Mouse (Mus musculus) lung, postnatal 36 days (tissue): ENCODE data around the gene Gpr37l1.

Experiments
- DNase-seq: peaks from one replicate; pipeline ENCODE4 v3.0.0; 2022; ENCODE audit warnings: mixed read lengths

Gpr37l1 gene

GRCm38 (mm10) chr1:135146946-135147701 lies 20.4 kb downstream of the Gpr37l1 start:
- DNase-seq: peak; percentile 95

- peak; percentile 89 for DNase-seq
These were observed 21.2 kb downstream of the Gpr37l1 start, which contains the start of gene Arl8a for GRCm38 (mm10) chr1:135146077-135146945. Arl8a (plus strand) TSS chr1:135146824.

DNA sequence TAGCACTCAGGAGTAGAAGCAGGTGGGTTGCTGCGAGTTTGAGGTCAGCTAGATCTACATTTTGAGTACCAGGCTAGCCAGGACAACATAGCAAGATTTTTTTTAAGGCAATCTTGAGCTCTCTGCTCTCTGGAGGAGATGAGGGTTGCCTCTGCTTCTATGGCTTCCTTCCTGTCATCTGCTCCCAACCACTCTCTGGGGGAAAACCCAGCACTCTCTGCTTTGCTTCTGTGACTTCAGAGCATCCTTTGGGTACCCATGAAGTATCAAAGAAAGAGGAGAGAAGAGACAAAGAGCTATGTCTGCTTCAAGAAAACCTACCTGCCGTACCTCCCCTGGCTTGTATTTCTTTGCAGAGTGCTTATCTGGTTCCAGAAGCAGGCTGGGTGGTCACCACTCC lies 23.5 kb downstream of the Gpr37l1 start:
- DNase-seq: no peak

- no peak for DNase-seq
These were observed 25.0 kb downstream of the Gpr37l1 start for GRCm38 (mm10) chr1:135142452-135142851.

DNA sequence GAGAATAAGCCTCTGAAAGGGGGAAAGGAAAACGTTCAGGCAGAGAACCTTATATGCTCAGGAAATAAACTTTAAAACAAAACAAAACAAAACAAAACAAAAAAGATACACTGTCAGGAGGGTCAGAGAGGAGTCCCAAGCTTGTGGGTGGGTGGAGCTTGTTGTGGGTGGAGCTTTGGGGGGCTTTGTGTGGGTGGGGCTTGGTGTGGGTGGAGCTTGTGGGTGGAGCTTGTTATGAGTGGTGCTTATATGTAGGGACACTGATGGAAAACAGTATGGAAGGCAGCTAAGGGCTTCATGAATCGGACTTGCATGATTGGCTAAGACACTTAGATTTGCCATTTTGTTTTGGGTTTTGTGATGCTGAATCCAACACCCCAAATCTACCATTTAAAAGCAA lies 27.6 kb downstream of the Gpr37l1 start:
- DNase-seq: no peak

DNA sequence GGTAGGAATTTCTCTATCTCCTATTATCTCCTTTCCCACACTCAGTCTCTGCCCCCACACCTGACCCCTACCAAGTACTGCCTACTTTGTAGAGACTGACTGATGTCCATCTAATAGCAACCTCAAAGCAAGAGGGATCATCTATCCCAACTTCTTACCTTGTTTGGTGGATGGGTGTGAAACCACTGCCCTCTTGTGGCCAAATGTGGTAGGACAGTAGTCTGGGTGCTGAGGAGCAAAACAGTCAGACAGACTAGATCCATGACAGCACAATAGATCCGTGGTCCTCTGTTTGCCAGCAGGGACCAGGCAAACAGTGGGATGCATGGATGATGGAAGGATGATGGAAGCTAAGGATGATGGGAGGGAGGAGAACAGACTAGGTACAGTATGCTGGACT lies 31.0 kb downstream of the Gpr37l1 start:
- peak; percentile 81 for DNase-seq

GRCm38 (mm10) chr1:135135111-135135787 lies 32.2 kb downstream of the Gpr37l1 start:
- DNase-seq: no peak

GRCm38 (mm10) chr1:135133678-135134435 lies 33.6 kb downstream of the Gpr37l1 start:
- no peak for DNase-seq

- DNase-seq: no peak
These were observed 34.5 kb downstream of the Gpr37l1 start for GRCm38 (mm10) chr1:135132893-135133369.

- peak; percentile 90 for DNase-seq
These were observed 35.0 kb downstream of the Gpr37l1 start, which contains the start of gene Ptpn7 for GRCm38 (mm10) chr1:135132473-135132872. Ptpn7 (plus strand) TSS chr1:135132700.

DNA sequence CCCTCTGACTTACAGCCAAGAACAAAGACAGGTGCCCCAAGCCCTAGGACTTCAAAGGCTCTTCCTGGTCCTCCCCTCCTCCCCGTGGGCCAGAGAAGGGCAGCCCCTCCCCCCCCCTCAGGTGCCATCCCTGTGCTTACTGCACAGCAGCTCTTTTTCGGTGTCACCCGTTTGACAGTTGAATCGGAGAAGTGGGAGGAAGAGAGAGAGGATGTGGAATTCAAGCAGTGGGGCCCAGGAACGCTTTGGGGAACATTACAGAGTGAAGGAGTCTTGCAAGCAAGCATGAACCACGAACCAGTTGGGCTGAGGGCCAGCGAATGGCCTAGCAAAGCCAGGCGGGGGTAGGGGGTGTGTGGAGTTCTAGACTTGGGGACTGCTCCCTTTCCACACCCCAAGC lies 35.9 kb downstream of the Gpr37l1 start:
- no peak for DNase-seq

- DNase-seq: peak; percentile 80
These were observed 36.4 kb downstream of the Gpr37l1 start for GRCm38 (mm10) chr1:135131034-135131433.

DNA sequence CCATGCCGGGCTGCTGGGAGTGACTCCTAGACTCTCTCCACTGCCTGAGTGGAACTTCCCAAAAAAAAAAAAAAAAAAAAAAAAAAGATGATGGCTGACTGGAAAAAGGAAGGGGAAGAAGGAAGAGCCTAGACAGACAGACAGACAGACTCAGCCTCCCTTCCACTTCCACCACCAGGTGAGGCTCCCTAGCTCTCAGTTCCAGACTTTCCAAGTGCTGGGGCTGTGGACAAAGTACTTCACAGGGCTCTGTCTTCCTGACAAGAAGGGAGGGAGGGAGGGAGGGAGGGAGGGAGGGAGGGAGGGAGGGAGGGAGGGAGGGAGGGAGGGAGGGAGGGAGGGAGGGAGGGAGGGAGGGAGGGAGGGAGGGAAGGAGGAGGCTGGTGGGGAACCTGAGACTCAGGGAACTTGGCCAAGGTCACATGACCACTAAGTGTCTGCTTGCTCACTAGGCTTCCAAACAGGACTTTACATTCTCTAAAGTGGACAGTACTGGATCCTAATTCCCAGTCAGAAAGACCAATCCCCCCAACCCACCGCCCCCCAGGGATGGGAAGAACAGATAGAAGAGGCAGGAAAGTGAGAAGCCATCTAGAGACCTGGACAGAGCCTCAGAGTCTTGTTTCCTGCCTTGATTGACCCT lies 37.0 kb downstream of the Gpr37l1 start:
- peak; percentile 32 for DNase-seq

DNA sequence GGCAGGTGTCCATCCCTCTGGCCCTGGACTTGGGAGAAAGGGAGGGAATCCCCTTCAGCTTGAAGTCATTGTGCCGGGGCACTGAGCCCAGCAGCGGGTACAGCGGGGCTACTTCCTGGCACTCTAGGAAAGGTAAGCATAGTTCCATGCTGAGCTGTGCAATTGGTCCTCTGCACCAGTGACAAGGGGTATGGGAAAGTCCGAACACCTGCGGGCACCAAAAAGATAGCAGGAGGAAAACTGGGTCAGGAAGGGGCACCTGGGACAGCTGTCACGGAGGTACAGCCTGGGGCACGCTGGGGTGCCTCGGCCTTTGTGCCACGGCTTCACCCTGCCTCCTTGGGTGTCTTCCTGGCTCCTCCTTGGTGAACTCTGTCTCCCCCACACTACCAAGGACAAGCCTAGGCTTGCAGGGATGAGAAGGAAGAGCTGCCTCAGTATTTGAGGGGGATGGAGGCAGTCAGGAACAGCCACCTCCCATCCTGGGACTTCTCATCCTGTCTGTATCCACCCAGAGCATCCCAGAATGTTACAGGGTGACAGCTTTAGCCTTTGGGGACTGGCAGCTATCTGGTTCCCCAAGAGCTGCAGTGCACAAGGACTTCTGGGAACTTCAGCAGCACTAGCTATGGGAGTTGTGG lies 37.8 kb downstream of the Gpr37l1 start:
- no peak for DNase-seq

DNA sequence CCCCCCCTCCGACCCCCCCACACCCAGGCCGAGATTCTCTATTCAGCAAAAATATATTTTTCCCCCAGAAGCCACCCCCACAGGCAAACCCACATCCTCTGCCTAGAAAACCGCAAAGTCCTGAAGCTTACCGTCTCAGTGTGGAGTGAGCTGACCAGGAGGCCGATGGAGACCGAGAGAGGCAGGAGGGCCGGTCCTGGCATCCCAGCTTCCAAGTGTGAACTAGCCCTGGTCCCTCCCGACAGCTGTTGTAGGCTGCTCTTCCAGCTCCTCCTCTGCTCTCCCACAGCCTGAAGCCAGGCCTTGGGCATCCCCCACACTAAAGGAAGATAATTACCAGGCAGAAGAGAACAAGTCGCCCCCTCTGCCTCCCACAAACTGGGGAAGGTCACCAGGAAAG lies 38.5 kb downstream of the Gpr37l1 start:
- DNase-seq: no peak

GRCm38 (mm10) chr1:135128011-135128441 lies 39.5 kb downstream of the Gpr37l1 start:
- DNase-seq: no peak

DNA sequence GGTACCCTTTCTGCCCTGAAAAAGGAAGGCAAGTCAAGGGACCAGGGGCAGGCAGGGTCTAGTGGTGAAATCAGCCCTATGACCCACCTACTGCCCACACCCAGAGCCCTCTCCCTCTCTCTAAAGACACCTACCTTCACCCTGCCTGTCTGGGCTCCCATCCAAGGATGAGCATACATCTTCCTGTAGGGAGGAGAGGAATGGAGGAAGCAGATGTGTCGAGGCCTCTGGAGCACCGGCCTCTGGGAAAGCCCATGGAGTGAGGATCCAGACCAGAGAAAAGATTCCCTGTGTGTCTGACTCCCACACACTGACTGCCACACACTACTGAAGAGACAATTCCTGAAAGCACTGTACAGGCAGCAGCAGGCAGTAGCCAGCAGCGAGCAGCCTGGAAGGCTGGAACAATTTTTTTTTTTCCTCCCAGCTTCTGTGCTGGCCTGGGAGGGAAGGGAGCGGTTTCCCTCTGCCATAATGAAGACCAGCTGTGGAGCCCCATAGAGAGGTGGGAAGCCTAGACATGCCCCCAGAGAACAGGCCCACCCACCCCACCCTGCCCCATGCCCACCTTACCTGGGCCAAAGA lies 40.9 kb downstream of the Gpr37l1 start:
- DNase-seq: no peak

DNA sequence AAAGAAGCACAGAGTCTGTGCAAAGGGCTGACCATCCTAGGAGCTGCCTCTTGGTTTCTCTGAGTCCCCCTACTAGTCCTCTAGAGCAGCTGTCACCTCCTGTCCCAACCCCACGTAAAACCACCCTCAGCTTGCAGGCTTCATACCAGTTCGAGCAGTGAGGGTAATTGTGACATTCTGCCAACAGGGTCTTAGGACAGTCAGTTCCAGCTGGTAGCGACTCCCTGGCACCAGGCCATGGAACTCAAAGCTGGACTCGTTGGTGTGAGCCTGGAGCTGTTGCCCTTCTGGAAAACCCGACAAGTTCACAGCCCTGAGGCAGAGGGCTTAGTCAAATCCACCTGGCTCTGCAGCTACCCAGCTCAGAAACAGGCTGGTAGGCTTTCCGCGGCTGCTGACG lies 41.5 kb downstream of the Gpr37l1 start:
- no peak for DNase-seq

GRCm38 (mm10) chr1:135124573-135125363 lies 42.7 kb downstream of the Gpr37l1 start:
- DNase-seq: no peak

GRCm38 (mm10) chr1:135112661-135113060 lies 54.8 kb downstream of the Gpr37l1 start:
- peak; percentile 61 for DNase-seq
